Mouse (Mus musculus): Measurements from ENCODE around the gene Tor1a. TPM values are rescaled to one million over a fixed set of nuclear protein-coding genes. Genes with fewer than 3 reads are reported as not detected.
"Not testable (repeated sequence)": the region's sequence is repeated elsewhere in the genome, so short reads cannot be mapped to it uniquely, and the experiment has no call there.

Gene Tor1a
- total RNA-seq, 2 experiments from 2014 or later = 44.5 to 44.7 TPM

- peak in 1 of 2 experiments; percentile 59 for DNase-seq (ENCODE audit: extremely low spot score in 1 of 2, low spot score in 2 of 2)
Observed at GRCm38 (mm10) chr2:30927151-30927781, 40.5 kb downstream of the Tor1a start.

GRCm38 (mm10) chr2:30926381-30926780, 41.4 kb downstream of the Tor1a start:
- DNase-seq (ENCODE audit: extremely low spot score in 1 of 2, low spot score in 2 of 2) = no peak
- intact Hi-C loops (cut with DNase I) = no loop called here

More at GRCm38 (mm10) chr2:30927151-30927781, 40.5 kb downstream of the Tor1a start:
- intact Hi-C loops (cut with DNase I) = no loop called here

- DNase-seq (ENCODE audit: extremely low spot score in 1 of 2, low spot score in 2 of 2) = no peak
- intact Hi-C loops (cut with DNase I) = no loop called here
Observed at GRCm38 (mm10) chr2:30925181-30925580, 42.6 kb downstream of the Tor1a start.

- intact Hi-C loops (cut with DNase I) = no loop called here
- no peak for DNase-seq (ENCODE audit: extremely low spot score in 1 of 2, low spot score in 2 of 2)
Observed at GRCm38 (mm10) chr2:30923099-30923498, 44.6 kb downstream of the Tor1a start.

- intact Hi-C loops (cut with DNase I) = no loop called here
- DNase-seq (ENCODE audit: extremely low spot score in 1 of 2, low spot score in 2 of 2) = no peak
Observed at GRCm38 (mm10) chr2:30920216-30920615, 47.5 kb downstream of the Tor1a start.

GRCm38 (mm10) chr2:30918780-30919329, 48.9 kb downstream of the Tor1a start:
- intact Hi-C loops (cut with DNase I) = no loop called here
- DNase-seq (ENCODE audit: extremely low spot score in 1 of 2, low spot score in 2 of 2) = no peak

GRCm38 (mm10) chr2:30918126-30918525, 49.6 kb downstream of the Tor1a start:
- intact Hi-C loops (cut with DNase I) = no loop called here
- DNase-seq (ENCODE audit: extremely low spot score in 1 of 2, low spot score in 2 of 2) = no peak

GRCm38 (mm10) chr2:30917649-30918048, 50.1 kb downstream of the Tor1a start:
- DNase-seq (ENCODE audit: extremely low spot score in 1 of 2, low spot score in 2 of 2) = no peak
- intact Hi-C loops (cut with DNase I) = no loop called here

- DNase-seq (ENCODE audit: extremely low spot score in 1 of 2, low spot score in 2 of 2); intact Hi-C loops (cut with DNase I): not testable (repeated sequence)
Observed at GRCm38 (mm10) chr2:30915933-30916332, 51.8 kb downstream of the Tor1a start.

- intact Hi-C loops (cut with DNase I) = no loop called here
- DNase-seq (ENCODE audit: extremely low spot score in 1 of 2, low spot score in 2 of 2) = no peak
Observed at GRCm38 (mm10) chr2:30915376-30915775, 52.4 kb downstream of the Tor1a start.

- intact Hi-C loops (cut with DNase I) = no loop called here
Observed at GRCm38 (mm10) chr2:30914836-30915235, 52.9 kb downstream of the Tor1a start.

GRCm38 (mm10) chr2:30913022-30913421, 54.7 kb downstream of the Tor1a start:
- intact Hi-C loops (cut with DNase I) = no loop called here
- no peak for DNase-seq (ENCODE audit: extremely low spot score in 1 of 2, low spot score in 2 of 2)

More at GRCm38 (mm10) chr2:30914836-30915235, 52.9 kb downstream of the Tor1a start:
- DNase-seq (ENCODE audit: extremely low spot score in 1 of 2, low spot score in 2 of 2) = no peak

GRCm38 (mm10) chr2:30912291-30912773, 55.4 kb downstream of the Tor1a start:
- DNase-seq (ENCODE audit: extremely low spot score in 1 of 2, low spot score in 2 of 2) = peak in 1 of 2 experiments; percentile 79
- intact Hi-C loops (cut with DNase I) = no loop called here

Other genes starting within 250 kb of the Tor1a start
- 1 to 10 TPM; 2.1 to 2.3 TPM for gene 1700001O22Rik, start 164.3 kb downstream of the Tor1a start, total RNA-seq (2021)
- 10 to 100 TPM; 49.6 to 52.9 TPM for gene Ntmt1, start 160.1 kb downstream of the Tor1a start, total RNA-seq (2021)
- 10 to 100 TPM; 32.1 to 32.9 TPM for gene Asb6, start 137.6 kb downstream of the Tor1a start, total RNA-seq (2021)
- gene Prrx2, start 133.0 kb downstream of the Tor1a start, total RNA-seq (2021) = 1 to 10 TPM; 1.8 to 2.7 TPM
- 1 to 10 TPM; 4.2 to 6.2 TPM for gene Ptges, start 38.1 kb downstream of the Tor1a start, total RNA-seq (2021)
- gene Tor1b, start 15.0 kb downstream of the Tor1a start, total RNA-seq (2021) = 10 to 100 TPM; 27.6 to 31.2 TPM
- gene BC005624, start 14.3 kb upstream of the Tor1a start, total RNA-seq (2021) = 10 to 100 TPM; 50.7 to 53.3 TPM
- gene Usp20, start 14.3 kb upstream of the Tor1a start, total RNA-seq (2021) = 10 to 100 TPM; 57.6 to 65.9 TPM
- 10 to 100 TPM; 71.9 to 72.8 TPM for gene Fnbp1, start 174.1 kb upstream of the Tor1a start, total RNA-seq (2021)
- 10 to 100 TPM; 50.2 to 61.9 TPM for gene Gpr107, start 184.4 kb upstream of the Tor1a start, total RNA-seq (2021)